Mouse (Mus musculus) layer of hippocampus, adult 8-10 months (tissue): ENCODE measurements around the gene Sned1. TPM values are rescaled to one million over a fixed set of nuclear protein-coding genes. Genes with fewer than 3 reads are reported as not detected.
"Not testable (repeated sequence)": the region's sequence is repeated elsewhere in the genome, so short reads cannot be mapped to it uniquely, and the experiment has no call there.

ENCODE experiments used
- DNase-seq, 2 experiments: peaks; one replicate each; pipeline ENCODE4 v3.0.0; 2022; ENCODE audit warnings: low spot score in 2 of 2
- total RNA-seq, 4 experiments: library from RNA; stranded (reverse); gene quantifications; 2 replicates each; pipeline ENCODE4 v1.2.4; 2022

Sned1 gene
- total RNA-seq = 10 to 100 TPM in 3 of 4 experiments, 1 to 10 TPM in 1; 9.9 to 13.5 (median 12.4) TPM

- peak; percentile 62 to 74 for DNase-seq
These were observed at the start of gene Sned1 for GRCm38 (mm10) chr1:93235576-93236544. TSS of gene Sned1 (plus strand) at chr1:93235841.

- no peak for DNase-seq
These were observed 44.8 kb upstream of the Sned1 start for GRCm38 (mm10) chr1:93190726-93191305.

GRCm38 (mm10) chr1:93194961-93195360 lies 40.7 kb upstream of the Sned1 start:
- no peak for DNase-seq

GRCm38 (mm10) chr1:93197454-93197853 lies 38.2 kb upstream of the Sned1 start:
- not testable (repeated sequence) for DNase-seq

- DNase-seq = no peak
These were observed 37.7 kb upstream of the Sned1 start for GRCm38 (mm10) chr1:93197916-93198315.

- DNase-seq = no peak
These were observed 29.2 kb upstream of the Sned1 start for GRCm38 (mm10) chr1:93206277-93206970.

GRCm38 (mm10) chr1:93207536-93208064 lies 28.0 kb upstream of the Sned1 start:
- peak; percentile 42 to 44 for DNase-seq

- peak; percentile 48 to 73 for DNase-seq
These were observed 25.4 kb upstream of the Sned1 start for GRCm38 (mm10) chr1:93210213-93210641.

- DNase-seq = no peak
These were observed 24.6 kb upstream of the Sned1 start for GRCm38 (mm10) chr1:93211019-93211418.

- no peak for DNase-seq
These were observed 24.0 kb upstream of the Sned1 start for GRCm38 (mm10) chr1:93211549-93212220.

GRCm38 (mm10) chr1:93212441-93212840 lies 23.2 kb upstream of the Sned1 start:
- DNase-seq = no peak

GRCm38 (mm10) chr1:93214612-93215011 lies 21.0 kb upstream of the Sned1 start:
- DNase-seq = no peak

- DNase-seq = no peak
These were observed 18.7 kb upstream of the Sned1 start for GRCm38 (mm10) chr1:93216839-93217497.

GRCm38 (mm10) chr1:93217530-93217929 lies 18.1 kb upstream of the Sned1 start:
- DNase-seq = no peak

- DNase-seq = no peak
These were observed 14.9 kb upstream of the Sned1 start for GRCm38 (mm10) chr1:93220776-93221175.

GRCm38 (mm10) chr1:93223972-93224371 lies 11.7 kb upstream of the Sned1 start:
- no peak for DNase-seq

GRCm38 (mm10) chr1:93225226-93225625 lies 10.4 kb upstream of the Sned1 start:
- DNase-seq = no peak

GRCm38 (mm10) chr1:93225731-93226520 lies 9.7 kb upstream of the Sned1 start:
- no peak for DNase-seq

GRCm38 (mm10) chr1:93227303-93227975 lies 8.2 kb upstream of the Sned1 start:
- peak in 1 of 2 experiments; percentile 38 for DNase-seq
